In the genomic region with DNA sequence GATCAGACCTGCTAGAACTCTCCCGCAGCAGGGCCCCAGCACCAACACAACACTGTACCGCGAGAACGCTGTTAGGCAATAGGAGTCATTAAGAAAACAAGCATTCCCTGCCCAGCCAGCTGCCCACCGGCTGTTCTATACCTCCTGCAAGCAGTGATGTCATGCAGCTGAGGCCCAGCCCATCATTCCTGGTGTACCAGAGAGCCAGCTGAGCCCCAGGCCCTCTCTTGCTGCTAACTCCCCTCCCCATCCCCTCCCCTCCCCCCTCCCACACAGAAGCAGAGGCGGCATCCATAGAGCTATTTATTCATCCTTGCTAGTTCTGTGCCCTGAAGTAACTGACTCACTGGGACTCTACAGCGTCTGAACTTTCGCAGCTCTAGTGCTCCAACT, we compare ENCODE assay signal across 11 mouse cellular contexts. TPM values are rescaled to one million over a fixed set of nuclear protein-coding genes. Genes with fewer than 3 reads are reported as not detected.
DNase-seq lines count a peak whose midpoint lies in the region; ATAC-seq and TF ChIP-seq lines count a peak whose summit lies in the region.
"Had no signal": no experiment of that assay in that cellular context is flagged by ENCODE, and none has a peak within 500 bp of the region (broad histone marks: within the 10 kb centered on the region; RNA-seq: fewer than 3 reads in every experiment).

No protein-coding gene starts in this region.

- peak; percentile 34 for DNase-seq in kidney, postnatal 14 days
- no peak for DNase-seq in kidney, postnatal 10 days
- DNase-seq in embryonic facial prominence, embryonic 10.5 days (ENCODE audit: low spot score) = peak; percentile 73
- no peak for DNase-seq in gastrocnemius, adult 2 months
- DNase-seq in spleen, postnatal 4 days (ENCODE audit: low spot score in 2 of 2) = no peak
- no peak for DNase-seq in urinary bladder, postnatal 36 days (ENCODE audit: low spot score in 2 of 2)
- DNase-seq: gastrocnemius, postnatal 25 days; kidney, adult 2 months; liver, embryonic 13.5 days had no signal

- intact Hi-C loops in gastrocnemius, adult 2 months (cut with DNase I) = loop anchor here (1.0 to 10.0 kb wide), 4 partner anchors 16 to 754 kb away; partner anchors contain the start of gene Atg101

- H3K9ac ChIP-seq in intestine, embryonic 16.5 days (ENCODE audit: low read depth, low read length) = no peak overlapping the region
- H3K9ac ChIP-seq: liver, embryonic 13.5 days had no signal

- no peak for TF ChIP-seq POLR2A in olfactory bulb, adult 2 months (IDR thresholded peaks at IDR 0.05; ENCODE audit: insufficient read depth, low read depth, low read length)

- no peaks in the 10 kb centered on the region for H3K36me3 ChIP-seq in embryonic facial prominence, embryonic 10.5 days (replicated peaks)
- no peaks in the 10 kb centered on the region for H3K36me3 ChIP-seq in intestine, embryonic 16.5 days (ENCODE audit: control insufficient read depth, insufficient read depth, low read length)
- H3K36me3 ChIP-seq: liver, embryonic 13.5 days had no signal

- H3K4me3 ChIP-seq in embryonic facial prominence, embryonic 10.5 days = peak overlapping the region; percentile 50
- no peak overlapping the region for H3K4me3 ChIP-seq in intestine, embryonic 16.5 days (ENCODE audit: low read length)
- no peak overlapping the region for H3K4me3 ChIP-seq in olfactory bulb, adult 2 months (ENCODE audit: insufficient read depth, low read depth, low read length)
- no peak overlapping the region for H3K4me3 ChIP-seq in gastrocnemius, adult 2 months

- no peaks in the 10 kb centered on the region for H3K9me3 ChIP-seq in embryonic facial prominence, embryonic 10.5 days
- no peaks in the 10 kb centered on the region for H3K9me3 ChIP-seq in intestine, embryonic 16.5 days (ENCODE audit: control insufficient read depth, low read length)
- H3K9me3 ChIP-seq: liver, embryonic 13.5 days had no signal

- no peak for TF ChIP-seq CTCF in olfactory bulb, adult 2 months (IDR thresholded peaks at IDR 0.05; ENCODE audit: insufficient read depth, low read depth, low read length)
- TF ChIP-seq CTCF in gastrocnemius, adult 2 months (IDR thresholded peaks at IDR 0.05) = no peak

- 4% methylated on average over 8 of the region's 8 CpGs for WGBS in embryonic facial prominence, embryonic 10.5 days
- WGBS in intestine, embryonic 16.5 days = 16% methylated on average over 8 of the region's 8 CpGs
- WGBS in olfactory bulb, adult 2 months = 8% methylated on average over 8 of the region's 8 CpGs

- H3K27ac ChIP-seq in embryonic facial prominence, embryonic 10.5 days (replicated peaks) = peak overlapping the region; percentile 66
- 0 out of 2 replicates have a peak overlapping the region, but pooled peaks have one; percentile 38 for H3K27ac ChIP-seq in intestine, embryonic 16.5 days (ENCODE audit: low read length)
- H3K27ac ChIP-seq in olfactory bulb, adult 2 months (ENCODE audit: insufficient read depth, low read depth, low read length) = peak overlapping the region; percentile 58; the same call in 1 of the 2 replicates
- no peak overlapping the region for H3K27ac ChIP-seq in gastrocnemius, adult 2 months
- H3K27ac ChIP-seq: liver, embryonic 13.5 days had no signal

- H3K27me3 ChIP-seq in embryonic facial prominence, embryonic 10.5 days (replicated peaks; ENCODE audit: low read depth, poor library complexity, severe bottlenecking) = peaks cover 32% of the 10 kb centered on the region
- no peaks in the 10 kb centered on the region for H3K27me3 ChIP-seq in intestine, embryonic 16.5 days (replicated peaks; ENCODE audit: control insufficient read depth, insufficient read depth, low read length)

- no peak overlapping the region for H3K4me2 ChIP-seq in intestine, embryonic 16.5 days (ENCODE audit: low read depth, low read length)

- H3K4me1 ChIP-seq in embryonic facial prominence, embryonic 10.5 days = peaks cover 64% of the 10 kb centered on the region
- H3K4me1 ChIP-seq in intestine, embryonic 16.5 days (ENCODE audit: control insufficient read depth, insufficient read depth, low read length) = peaks cover 31% of the 10 kb centered on the region
- peaks cover 39% of the 10 kb centered on the region for H3K4me1 ChIP-seq in olfactory bulb, adult 2 months (ENCODE audit: control insufficient read depth, insufficient read depth, low read length)

- ATAC-seq in intestine, embryonic 16.5 days = no peak

RNA-seq across cellular contexts. Expression of gene Grasp, which starts 3.1 kb away (rescaled TPM):
- polyA plus RNA-seq in embryonic facial prominence, embryonic 10.5 days (2016; fragmentation: Nextera tagmentation; extraction: Ambion mirVana) = 5.3 and 6.7 TPM in 2 replicates
- polyA plus RNA-seq in intestine, embryonic 16.5 days (2015; fragmentation: Nextera tagmentation; extraction: Ambion mirVana) = 2.3 and 2.8 TPM in 2 replicates
- polyA plus RNA-seq in olfactory bulb, adult 2 months (2012; ENCODE audit: insufficient read depth, insufficient read length, low replicate concordance, missing spikeins) = not detected in 2 replicates
- 1 to 10 TPM; 5.8 to 5.9 TPM for total RNA-seq in gastrocnemius, adult 2 months (2021)

RNA-seq across cellular contexts. Expression of gene Nr4a1, which starts 33.2 kb away (rescaled TPM):
- 4.7 and 5.3 TPM in 2 replicates for polyA plus RNA-seq in embryonic facial prominence, embryonic 10.5 days (2016; fragmentation: Nextera tagmentation; extraction: Ambion mirVana)
- polyA plus RNA-seq in intestine, embryonic 16.5 days (2015; fragmentation: Nextera tagmentation; extraction: Ambion mirVana) = 8.6 and 10.0 TPM in 2 replicates
- polyA plus RNA-seq in olfactory bulb, adult 2 months (2012; ENCODE audit: insufficient read depth, insufficient read length, low replicate concordance, missing spikeins) = not detected in 2 replicates
- total RNA-seq in gastrocnemius, adult 2 months (2021) = 100 to 1,000 TPM; 143 to 146 TPM

RNA-seq across cellular contexts. Expression of gene Acvr1b, which starts 47.0 kb away (rescaled TPM):
- polyA plus RNA-seq in embryonic facial prominence, embryonic 10.5 days (2016; fragmentation: Nextera tagmentation; extraction: Ambion mirVana) = 5.5 and 6.2 TPM in 2 replicates
- polyA plus RNA-seq in intestine, embryonic 16.5 days (2015; fragmentation: Nextera tagmentation; extraction: Ambion mirVana) = 10.4 and 11.0 TPM in 2 replicates
- not detected in 2 replicates for polyA plus RNA-seq in olfactory bulb, adult 2 months (2012; ENCODE audit: insufficient read depth, insufficient read length, low replicate concordance, missing spikeins)
- total RNA-seq in gastrocnemius, adult 2 months (2021) = 10 to 100 TPM; 26.9 to 30.8 TPM

Comparison
In these comparisons a context has a peak if more than half of its experiments do, and no peak if none do; other contexts are left out.
1. DNase-seq: peak in kidney, postnatal 14 days (single experiment) and embryonic facial prominence, embryonic 10.5 days (single experiment); none in kidney, postnatal 10 days (single experiment), gastrocnemius, adult 2 months (single experiment), spleen, postnatal 4 days (0 of 2) and urinary bladder, postnatal 36 days (0 of 2).